Mouse (Mus musculus): ENCODE measurements at regions not wholly inside any gene's neighbourhood (a gene's known extent, or its start where the extent isn't known, plus 50 kb on each side); places are given as distances from the start of the nearest gene placed in this dataset.
"Not testable (repeated sequence)": the region's sequence is repeated elsewhere in the genome, so short reads cannot be mapped to it uniquely, and the experiment has no call there.

- DNase-seq, result no peak
These were observed 249.4 kb upstream of the Akr1e1 start for GRCm38 (mm10) chr13:4858341-4858740.

- DNase-seq, result not testable (repeated sequence)
These were observed 230.5 kb upstream of the Akr1e1 start for GRCm38 (mm10) chr13:4839481-4839880.

GRCm38 (mm10) chr13:4826756-4827155, 217.8 kb upstream of the Akr1e1 start:
- DNase-seq, result no peak

GRCm38 (mm10) chr13:4825749-4826148, 216.8 kb upstream of the Akr1e1 start:
- not testable (repeated sequence) for DNase-seq

- DNase-seq, result no peak
These were observed 197.9 kb upstream of the Akr1e1 start for GRCm38 (mm10) chr13:4806876-4807275.

- peak; percentile 2 for DNase-seq
These were observed 191.7 kb upstream of the Akr1e1 start for GRCm38 (mm10) chr13:4800666-4801065.

- no peak for DNase-seq
These were observed 182.2 kb upstream of the Akr1e1 start for GRCm38 (mm10) chr13:4791139-4791538.

- no peak for DNase-seq
These were observed 181.4 kb upstream of the Akr1e1 start for GRCm38 (mm10) chr13:4790414-4790813.

GRCm38 (mm10) chr13:4783290-4783689, 174.3 kb upstream of the Akr1e1 start:
- DNase-seq, result no peak

GRCm38 (mm10) chr13:4778264-4778823, 169.4 kb upstream of the Akr1e1 start:
- not testable (repeated sequence) for DNase-seq

GRCm38 (mm10) chr13:4776855-4777254, 167.9 kb upstream of the Akr1e1 start:
- peak; percentile 14 for DNase-seq

GRCm38 (mm10) chr13:4772324-4772723, 163.3 kb upstream of the Akr1e1 start:
- no peak for DNase-seq

- peak; percentile 48 for DNase-seq
These were observed 162.4 kb upstream of the Akr1e1 start for GRCm38 (mm10) chr13:4771120-4772075.

- no peak for DNase-seq
These were observed 151.0 kb upstream of the Akr1e1 start for GRCm38 (mm10) chr13:4759965-4760364.

GRCm38 (mm10) chr13:4756529-4756928, 147.6 kb upstream of the Akr1e1 start:
- DNase-seq, result no peak

- DNase-seq, result no peak
These were observed 134.0 kb upstream of the Akr1e1 start for GRCm38 (mm10) chr13:4742930-4743329.

GRCm38 (mm10) chr13:4716299-4716698, 107.3 kb upstream of the Akr1e1 start:
- DNase-seq, result not testable (repeated sequence)

GRCm38 (mm10) chr13:4714724-4715123, 105.8 kb upstream of the Akr1e1 start:
- no peak for DNase-seq

GRCm38 (mm10) chr13:4712698-4713097, 103.7 kb upstream of the Akr1e1 start:
- DNase-seq, result no peak

GRCm38 (mm10) chr13:4699591-4699990, 90.6 kb upstream of the Akr1e1 start:
- DNase-seq, result not testable (repeated sequence)

- DNase-seq, result peak; percentile 28
These were observed 57.6 kb upstream of the Akr1e1 start for GRCm38 (mm10) chr13:4666375-4667140.

GRCm38 (mm10) chr13:4663390-4663789, 54.4 kb upstream of the Akr1e1 start:
- no peak for DNase-seq
